Mouse (Mus musculus) gastrocnemius, adult 2 months (tissue): Measurements from ENCODE around the gene Hoxb4. TPM values are rescaled to one million over a fixed set of nuclear protein-coding genes. Genes with fewer than 3 reads are reported as not detected.
A peak's percentile ranks its signal among the peaks of the same experiment; 100 is the strongest.

Source experiments
- DNase-seq: peaks from one replicate; pipeline ENCODE4 v3.0.0; 2022
- H3K27ac ChIP-seq: fragments of 200-600 bp; 2 replicates; pipeline ENCODE4 v1.8.1; 2022; ENCODE audit warnings: mild to moderate bottlenecking
- H3K4me3 ChIP-seq: fragments of 200-600 bp; 2 replicates; pipeline ENCODE4 v1.8.1; 2022; ENCODE audit warnings: mild to moderate bottlenecking, moderate library complexity
- CTCF ChIP-seq: fragments of 200-600 bp; IDR thresholded peaks from 2 replicates; pipeline ENCODE4 v1.8.1; 2022; ENCODE audit warnings: antibody characterized with exemption, mild to moderate bottlenecking, moderate library complexity
- intact Hi-C: fragments of 180-260 bp; cut with DNase I; formaldehyde crosslinking; loops from one replicate; pipeline ENCODE4 v1.15.1; 2025
- long read RNA-seq, 2 experiments: library from polyadenylated mRNA; stranded (forward); transcript quantifications; one replicate each; pipeline ENCODE4 v2.0.0; 2021
- total RNA-seq, 2 experiments: library from RNA; stranded (reverse); gene quantifications; 2 replicates each; pipeline ENCODE4 v1.2.3; 2021

The Hoxb4 gene
- under 1 TPM; 0.31 to 0.38 TPM for total RNA-seq
- long read RNA-seq, experiment 1: 0 reads
- long read RNA-seq, experiment 2, partial matches to known transcripts: 0 of 1 reads
- long read RNA-seq, experiment 2, other reads (novel, unspliced or antisense): 0 of 1 reads

DNA sequence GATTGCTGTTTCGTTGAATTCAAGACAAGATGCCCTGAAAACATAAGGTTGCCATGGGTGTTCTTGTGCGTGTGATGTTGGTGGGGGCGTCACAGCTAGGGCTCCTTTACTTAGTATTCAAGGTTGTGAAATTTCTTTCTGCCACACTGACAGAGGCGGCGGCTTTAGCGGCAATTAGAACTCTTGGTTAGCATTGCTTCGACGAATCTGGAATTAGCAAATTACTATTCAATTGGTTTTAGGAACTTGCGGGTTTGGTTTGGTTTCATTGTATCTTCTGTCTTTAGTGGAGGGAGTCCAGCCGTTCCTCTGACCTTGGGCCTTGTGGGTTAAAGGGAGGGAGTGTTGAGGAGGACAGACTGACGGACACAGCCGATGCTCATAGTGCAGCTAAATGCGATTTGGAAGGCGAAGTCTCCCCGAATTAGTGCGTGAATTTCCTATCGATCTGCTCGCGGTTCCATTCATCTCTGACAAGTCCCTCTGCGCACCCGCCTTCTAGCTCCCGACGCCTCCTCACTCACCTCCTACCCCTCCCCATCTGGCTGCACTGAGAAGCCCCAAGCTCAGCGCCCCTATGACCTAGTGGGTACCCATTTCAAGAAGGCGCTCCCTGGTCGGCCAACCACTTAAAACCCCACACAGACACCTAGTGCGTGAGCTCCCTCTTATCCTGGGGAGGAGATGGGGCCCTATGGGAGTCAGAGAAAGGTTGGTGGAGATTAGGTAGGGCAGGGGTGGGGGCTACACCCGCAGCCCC lies at the start of gene Hoxb4:
Gene Hoxb4 (plus strand): TSS at position 660 of the 760 bp plus-strand sequence.
- intact Hi-C loops: no loop called here
- H3K4me3 ChIP-seq: peak within 1 kb of the TSS; percentile 75
- no peak for TF ChIP-seq CTCF

DNA sequence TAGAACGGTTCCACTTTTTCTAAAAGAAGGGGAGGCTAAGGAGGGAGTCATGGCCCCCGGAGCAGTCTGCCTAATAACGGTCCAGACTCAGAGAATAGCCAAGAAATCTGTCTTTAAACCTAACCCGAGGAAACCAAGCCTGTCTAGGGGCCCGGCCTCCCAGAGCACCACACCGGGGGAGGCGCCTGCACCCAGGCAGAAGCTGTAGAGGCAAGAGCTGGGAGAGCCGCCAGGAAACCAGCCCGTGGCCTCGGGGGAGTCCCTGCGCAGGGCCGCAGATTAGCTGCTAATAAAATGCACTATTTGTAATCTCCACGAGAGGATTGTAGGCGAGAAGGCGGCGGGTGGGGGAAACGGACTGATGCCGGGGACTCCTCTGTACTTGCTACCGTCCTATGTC lies 48.2 kb upstream of the Hoxb4 start:
- no peak for TF ChIP-seq CTCF
- peak; percentile 43 for DNase-seq
- Histone ChIP-seq H3K4me3 (peak overlapping the region; percentile 6; the same call in 1 of the 2 replicates), H3K27ac (no peak overlapping the region)
- intact Hi-C loops: no loop called here

More for the DNA sequence above, at the start of gene Hoxb4:
- H3K27ac ChIP-seq: peak within 1 kb of the TSS; percentile 78
- DNase-seq: no peak

DNA sequence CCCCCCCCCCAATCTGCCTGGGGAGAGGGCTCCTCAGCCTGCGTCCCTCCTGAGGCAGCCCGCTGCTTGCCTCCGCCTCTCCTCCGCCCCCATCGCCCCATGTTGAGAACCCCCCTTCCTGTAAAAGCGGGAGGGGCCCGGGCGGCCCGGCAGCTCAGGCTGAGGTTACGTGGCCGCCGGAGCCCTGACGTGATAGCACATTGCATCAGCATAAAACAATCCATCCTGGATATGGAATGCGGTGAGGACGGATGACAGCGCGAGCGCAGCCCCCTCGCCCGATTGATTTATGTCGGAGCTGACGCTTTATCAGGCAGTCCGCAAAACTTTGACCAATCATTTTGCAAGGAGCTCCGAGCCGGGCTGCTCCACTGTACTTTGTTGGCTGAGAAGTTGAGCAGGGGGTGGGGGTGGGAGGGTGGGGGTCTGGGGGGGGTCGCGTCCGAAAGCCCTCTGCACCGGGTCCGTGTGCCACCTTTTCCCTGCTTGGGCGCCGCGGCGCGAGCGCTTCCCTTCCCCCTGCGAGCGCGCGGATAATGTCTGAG lies 47.0 kb upstream of the Hoxb4 start, which contains the start of gene Hoxb9:
Gene Hoxb9 (plus strand): TSS at position 462 of the 545 bp plus-strand sequence.
- DNase-seq: no peak
- H3K27ac ChIP-seq: no peak within 1 kb of the TSS
- H3K4me3 ChIP-seq: peak within 1 kb of the TSS; percentile 72
- TF ChIP-seq CTCF: no peak
- intact Hi-C loops: no loop called here

DNA sequence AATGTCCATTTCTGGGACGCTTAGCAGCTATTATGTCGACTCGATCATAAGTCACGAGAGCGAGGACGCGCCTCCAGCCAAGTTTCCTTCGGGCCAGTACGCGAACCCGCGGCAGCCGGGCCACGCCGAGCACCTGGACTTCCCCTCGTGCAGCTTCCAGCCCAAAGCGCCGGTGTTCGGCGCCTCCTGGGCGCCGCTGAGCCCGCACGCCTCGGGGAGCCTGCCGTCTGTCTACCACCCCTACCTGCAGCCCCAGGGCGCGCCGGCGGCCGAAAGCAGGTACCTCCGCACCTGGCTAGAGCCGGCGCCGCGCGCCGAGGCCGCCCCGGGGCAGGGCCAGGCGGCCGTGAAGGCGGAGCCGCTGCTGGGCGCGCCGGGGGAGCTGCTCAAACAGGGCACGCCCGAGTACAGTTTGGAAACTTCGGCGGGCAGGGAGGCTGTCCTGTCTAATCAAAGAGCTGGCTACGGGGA lies 46.5 kb upstream of the Hoxb4 start:
- no peak for TF ChIP-seq CTCF
- intact Hi-C loops: no loop called here
- Histone ChIP-seq H3K4me3 (peak overlapping the region; percentile 72), H3K27ac (no peak overlapping the region)
- DNase-seq: no peak

DNA sequence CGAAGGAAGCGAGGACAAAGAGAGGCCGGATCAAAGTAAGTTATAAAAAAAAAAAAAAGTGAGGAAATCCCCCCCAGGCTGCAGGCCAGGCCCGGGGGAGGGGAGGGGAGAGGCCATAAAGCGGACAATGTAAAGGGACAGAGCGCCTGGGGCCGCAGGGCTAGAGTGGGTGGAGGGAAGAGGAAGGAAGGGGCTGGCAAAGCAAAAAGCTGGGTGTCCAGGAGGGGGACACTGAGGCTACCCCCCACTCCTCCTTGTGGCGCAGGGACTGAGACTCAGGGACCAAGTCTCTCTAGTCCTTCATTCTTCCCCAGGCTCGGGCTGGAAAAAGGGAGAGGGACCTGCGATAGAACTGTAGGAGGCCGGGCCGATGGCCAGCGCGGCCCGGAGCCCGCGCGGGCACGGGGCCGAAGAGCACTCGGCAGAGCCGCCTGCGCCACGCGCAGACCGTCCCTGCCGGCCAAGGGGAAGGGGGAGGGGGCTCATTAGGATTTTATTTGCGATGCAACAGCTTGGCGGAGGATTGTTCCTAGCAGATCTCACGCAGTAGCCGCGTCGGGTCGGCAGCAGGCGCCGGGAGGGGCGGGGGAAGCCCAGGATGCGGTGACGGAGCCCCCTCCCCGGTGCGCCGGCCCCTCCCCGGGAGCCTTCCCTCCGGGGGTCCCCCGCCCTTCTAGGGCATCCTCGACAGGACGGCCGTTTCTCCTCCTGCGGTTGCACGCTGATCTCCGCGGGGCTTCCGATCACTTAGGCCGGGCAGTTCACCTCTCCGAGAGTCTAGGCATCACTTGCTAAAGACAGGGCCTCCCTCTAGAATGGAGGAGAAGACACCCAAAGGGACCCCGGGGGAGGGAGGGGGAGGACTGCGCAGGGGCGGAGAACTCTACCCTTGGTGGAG lies 45.8 kb upstream of the Hoxb4 start:
- TF ChIP-seq CTCF: no peak
- Histone ChIP-seq H3K27ac (no peak overlapping the region), H3K4me3 (peak overlapping the region; percentile 72)
- intact Hi-C loops: no loop called here
- no peak for DNase-seq

DNA sequence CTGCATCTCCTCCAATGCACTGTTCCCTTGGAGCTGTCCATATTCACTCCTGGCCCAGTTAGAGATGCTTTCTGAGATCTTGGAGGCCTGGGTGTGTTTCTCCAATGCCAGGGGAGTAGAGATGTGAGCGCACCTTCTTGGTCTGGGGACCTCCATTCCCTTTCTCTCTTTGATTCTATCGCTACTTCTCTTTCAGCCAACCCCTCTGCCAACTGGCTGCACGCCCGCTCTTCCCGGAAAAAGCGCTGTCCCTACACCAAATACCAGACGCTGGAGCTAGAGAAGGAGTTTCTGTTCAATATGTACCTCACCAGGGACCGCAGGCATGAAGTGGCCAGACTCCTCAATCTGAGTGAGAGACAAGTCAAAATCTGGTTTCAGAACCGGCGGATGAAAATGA lies 43.6 kb upstream of the Hoxb4 start:
- Histone ChIP-seq H3K4me3 (no peak overlapping the region), H3K27ac (no peak overlapping the region)
- no peak for DNase-seq
- TF ChIP-seq CTCF: no peak
- intact Hi-C loops: no loop called here

DNA sequence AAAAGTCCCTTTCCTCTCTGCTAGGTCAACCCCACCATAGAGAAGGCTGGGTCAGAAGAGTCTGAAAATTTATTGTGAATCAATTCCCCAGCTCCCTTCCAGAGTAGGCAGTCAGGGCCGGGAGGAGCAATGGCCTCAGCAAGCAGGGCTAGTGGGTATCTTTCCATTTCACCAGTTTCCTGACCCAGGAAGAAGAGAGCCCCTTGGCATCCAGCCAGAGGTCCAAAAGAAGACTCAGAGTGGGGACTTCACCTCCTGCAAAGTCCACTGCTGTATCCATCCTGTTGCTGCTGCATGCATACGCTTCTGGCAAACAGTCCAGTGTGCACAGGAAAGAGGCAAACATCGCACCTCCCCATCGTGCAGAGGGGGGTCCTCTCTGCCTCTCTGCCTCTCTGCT lies 42.2 kb upstream of the Hoxb4 start:
- no peak overlapping the region for H3K27ac ChIP-seq
- intact Hi-C loops: no loop called here
- no peak overlapping the region for H3K4me3 ChIP-seq
- no peak for DNase-seq
- no peak for TF ChIP-seq CTCF

DNA sequence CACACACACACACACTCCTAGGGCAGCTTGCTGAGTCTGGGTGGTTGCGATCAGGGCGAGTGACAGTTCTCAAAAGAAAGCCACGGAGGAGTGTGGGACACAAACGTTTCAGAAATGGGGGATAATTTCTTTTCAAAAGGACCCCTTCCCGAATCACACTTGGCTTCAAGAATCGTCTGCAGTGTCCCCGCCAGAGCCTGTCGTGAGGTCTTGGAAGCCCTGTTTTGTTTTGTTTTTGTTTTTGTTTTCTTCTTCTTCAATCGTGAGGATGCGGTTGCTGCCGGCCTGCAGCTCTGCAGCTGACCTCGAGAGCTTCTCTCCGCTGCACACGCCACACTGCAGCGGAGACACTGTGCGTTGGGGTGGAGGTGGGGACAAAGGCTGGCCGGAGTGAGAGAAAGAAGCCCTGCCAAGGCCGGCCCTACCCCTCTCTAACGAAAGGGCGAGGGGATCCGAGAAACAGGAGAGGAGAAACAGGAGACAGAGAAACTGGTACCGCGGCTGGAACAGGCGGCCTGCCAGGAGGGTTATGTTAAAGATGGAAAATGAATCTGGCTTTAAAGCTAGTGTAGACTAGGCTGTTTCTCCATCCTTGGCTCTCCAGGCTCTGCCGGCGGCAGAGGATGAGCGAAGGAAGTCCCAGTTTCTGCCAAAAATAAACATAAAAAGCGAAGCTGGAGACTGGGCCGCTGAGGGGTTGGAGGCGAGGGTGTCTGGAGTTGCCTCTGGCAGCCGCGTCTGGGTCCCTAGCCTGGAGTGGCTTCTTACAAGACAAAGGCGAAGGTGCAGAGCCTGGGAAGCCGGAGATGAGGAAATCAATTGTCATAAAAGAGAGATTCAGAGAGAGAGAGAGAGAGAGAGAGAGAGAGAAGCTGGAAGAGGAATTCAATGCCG lies 40.7 kb upstream of the Hoxb4 start:
- no peak for TF ChIP-seq CTCF
- Histone ChIP-seq H3K27ac (no peak overlapping the region), H3K4me3 (peak overlapping the region; percentile 10)
- DNase-seq: no peak
- intact Hi-C loops: loop anchor here (1.0 to 2.0 kb wide), 3 partner anchors 259 to 343 kb away; no protein-coding TSS in a partner anchor

DNA sequence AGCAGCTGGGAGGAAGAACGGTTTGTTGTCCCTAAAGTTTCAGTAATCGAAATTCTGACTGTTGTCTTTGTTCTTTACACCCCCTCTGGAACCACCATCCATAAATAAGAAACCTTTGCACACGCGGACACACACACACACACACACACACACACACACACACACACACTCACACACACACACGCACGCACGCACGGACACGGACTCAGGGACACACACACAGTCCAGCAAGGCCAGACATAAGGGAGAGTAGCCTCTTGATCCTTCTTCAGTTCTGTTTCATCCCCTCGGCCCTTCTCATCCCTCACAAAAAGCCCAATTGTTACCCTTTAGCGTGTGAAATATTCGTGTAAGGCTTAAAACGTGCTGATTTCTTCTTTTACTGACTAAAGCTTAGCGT lies 39.7 kb upstream of the Hoxb4 start:
- intact Hi-C loops: loop anchor here (1.0 to 2.0 kb wide), 3 partner anchors 258 to 342 kb away; no protein-coding TSS in a partner anchor
- DNase-seq: no peak
- no peak overlapping the region for H3K27ac ChIP-seq
- no peak for TF ChIP-seq CTCF
- peak overlapping the region; percentile 38 for H3K4me3 ChIP-seq

DNA sequence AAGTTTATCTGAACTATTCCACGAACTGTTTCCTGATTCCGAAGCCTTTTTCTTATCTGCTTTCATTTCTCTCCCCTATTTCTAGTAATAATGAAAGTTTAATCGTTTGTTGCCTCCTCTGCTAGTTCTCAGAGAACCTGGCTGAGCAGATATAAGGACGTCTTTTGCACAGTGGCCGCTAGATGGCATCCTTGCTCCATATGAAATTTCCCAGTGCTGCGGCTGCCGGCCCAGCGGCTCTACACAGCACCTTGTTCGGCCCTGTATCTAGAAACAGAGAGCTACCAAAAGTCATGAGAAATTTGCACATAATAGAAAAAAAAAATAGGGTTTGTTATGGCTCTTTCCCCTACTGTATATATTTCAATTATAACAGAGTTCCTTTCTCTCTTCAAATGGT lies 39.3 kb upstream of the Hoxb4 start:
- DNase-seq: peak; percentile 86
- Histone ChIP-seq H3K27ac (no peak overlapping the region), H3K4me3 (peak overlapping the region; percentile 38)
- peak; percentile 96; the same call in 1 of the 2 replicates for TF ChIP-seq CTCF
- intact Hi-C loops: loop anchor here (1.0 to 2.0 kb wide), 3 partner anchors 258 to 342 kb away; no protein-coding TSS in a partner anchor
